Mouse (Mus musculus) lung, adult 2 months (tissue): ENCODE results near the gene Gm21897.

Source experiments
- CTCF ChIP-seq: fragments of 200-500 bp; IDR thresholded peaks from 2 replicates; pipeline ENCODE4 v1.5.1; 2011; ENCODE audit warnings: mild to moderate bottlenecking, low read length, control low read depth; ENCODE audit not compliant: insufficient read depth
- POLR2A ChIP-seq: fragments of 200-500 bp; IDR thresholded peaks from 2 replicates; pipeline ENCODE4 v1.6.1; 2011; ENCODE audit warnings: low read depth, mild to moderate bottlenecking, control low read depth, low read length, borderline replicate concordance; ENCODE audit errors: extremely low read depth

- TF ChIP-seq POLR2A (no peak), CTCF (no peak)
These were observed 21.8 kb downstream of the Gm21897 start for GRCm38 (mm10) chr16:15339051-15339450.
